Comparison of ENCODE assay signal across 8 mouse cellular contexts in the genomic region with DNA sequence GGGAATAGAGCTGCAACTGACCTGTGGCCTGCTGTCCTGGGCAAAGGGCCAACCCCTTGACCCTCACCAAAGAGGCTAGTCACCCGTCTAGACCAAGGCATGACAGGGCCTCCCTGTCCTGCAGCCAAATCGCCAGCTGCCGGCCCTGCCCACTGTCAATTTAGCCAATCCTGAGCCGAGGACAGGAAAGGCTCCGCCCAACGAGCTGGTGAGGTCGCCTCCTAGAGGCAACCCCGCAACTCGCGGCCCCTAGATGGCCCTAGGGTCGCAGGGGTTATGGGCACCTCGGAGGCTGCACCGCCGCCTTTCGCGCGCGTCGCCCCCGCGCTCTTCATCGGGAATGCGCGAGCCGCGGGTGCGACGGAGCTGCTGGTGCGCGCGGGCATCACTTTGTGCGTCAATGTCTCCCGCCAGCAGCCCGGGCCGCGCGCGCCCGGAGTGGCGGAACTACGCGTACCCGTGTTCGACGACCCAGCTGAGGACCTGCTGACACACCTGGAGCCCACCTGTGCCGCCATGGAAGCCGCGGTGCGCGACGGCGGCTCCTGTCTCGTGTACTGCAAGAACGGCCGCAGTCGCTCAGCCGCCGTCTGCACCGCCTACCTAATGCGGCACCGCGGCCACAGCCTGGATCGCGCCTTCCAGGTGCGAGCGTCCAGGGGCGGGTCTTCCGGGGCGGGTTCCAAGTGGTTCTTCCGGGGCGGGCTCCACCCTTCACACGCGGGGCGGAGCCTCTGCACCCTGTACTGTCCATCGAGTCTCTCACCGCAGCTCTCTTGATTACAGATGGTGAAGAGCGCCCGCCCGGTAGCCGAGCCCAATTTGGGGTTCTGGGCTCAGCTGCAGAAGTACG. TPM values are rescaled to one million over a fixed set of nuclear protein-coding genes. Genes with fewer than 3 reads are reported as not detected.
DNase-seq lines count a peak whose midpoint lies in the region; ATAC-seq and TF ChIP-seq lines count a peak whose summit lies in the region.

A gene (plus strand): TSS at position 203 of the 853 bp plus-strand sequence.

- TF ChIP-seq CTCF in thymus, adult 2 months (IDR thresholded peaks at IDR 0.05; ENCODE audit: borderline replicate concordance, control insufficient read depth, extremely low read depth, insufficient read depth, low read length, poor library complexity), result peak; percentile 55; the same call in 1 of the 2 replicates

- H3K36me3 ChIP-seq in lung, embryonic 15.5 days, result no peaks in the 10 kb centered on the region
- no peaks in the 10 kb centered on the region for H3K36me3 ChIP-seq in thymus, adult 2 months (ENCODE audit: control insufficient read depth, insufficient read depth, low read length)

- peaks cover 4% of the 10 kb centered on the region; the same call in 1 of the 2 replicates for H3K27me3 ChIP-seq in lung, embryonic 15.5 days
- H3K27me3 ChIP-seq in thymus, adult 2 months (ENCODE audit: control insufficient read depth, insufficient read depth, low read length), result no peaks in the 10 kb centered on the region

- H3K9ac ChIP-seq in lung, embryonic 15.5 days, result peak within 1 kb of the TSS; percentile 55

- peak within 1 kb of the TSS; percentile 55 for H3K4me3 ChIP-seq in lung, embryonic 15.5 days
- peak within 1 kb of the TSS; percentile 90 for H3K4me3 ChIP-seq in thymus, adult 2 months (ENCODE audit: control insufficient read depth, insufficient read depth, low read length)

- H3K4me2 ChIP-seq in lung, embryonic 15.5 days, result peak within 1 kb of the TSS; percentile 74

- H3K27ac ChIP-seq in lung, embryonic 15.5 days, result peak within 1 kb of the TSS; percentile 87
- H3K27ac ChIP-seq in thymus, adult 2 months (ENCODE audit: control insufficient read depth, insufficient read depth, low read length), result peak within 1 kb of the TSS; percentile 49

- peaks cover 39% of the 10 kb centered on the region for H3K4me1 ChIP-seq in lung, embryonic 15.5 days
- peaks cover 29% of the 10 kb centered on the region for H3K4me1 ChIP-seq in thymus, adult 2 months (replicated peaks; ENCODE audit: control insufficient read depth, insufficient read depth, low read length)

- peak; percentile 93 for DNase-seq in MN1 (ENCODE audit: low spot score)
- DNase-seq in cerebellum, adult 8-10 months, result peak; percentile 84
- DNase-seq in forelimb bud, embryonic 11.5 days (ENCODE audit: low read depth, low spot score), result peak; percentile 84
- peak; percentile 91 for DNase-seq in heart, postnatal 4 days
- DNase-seq in layer of hippocampus, adult 8-10 months (ENCODE audit: low spot score in 2 of 2), result peak; percentile 83 to 89
- DNase-seq in ovary, adult 18-20 months (ENCODE audit: low spot score), result peak; percentile 87
- DNase-seq in thymus, adult 2 months, result peak; percentile 79

- peak; percentile 91 for ATAC-seq in lung, embryonic 15.5 days (ENCODE audit: borderline replicate concordance, extremely low read depth, low FRiP score, low TSS enrichment)

- TF ChIP-seq POLR2A in thymus, adult 2 months (IDR thresholded peaks at IDR 0.05; ENCODE audit: control insufficient read depth, extremely low read depth, insufficient read depth, low read length, poor library complexity), result peak; percentile 84

- under 1% methylated on average over 81 of the region's 81 CpGs for WGBS in lung, embryonic 15.5 days
- WGBS in thymus, adult 2 months, result under 1% methylated on average over 81 of the region's 81 CpGs

- no peaks in the 10 kb centered on the region for H3K9me3 ChIP-seq in lung, embryonic 15.5 days

RNA-seq across cellular contexts. Expression of the gene that starts here (rescaled TPM):
- 10 to 100 TPM in 1 of 2 experiments, 1 to 10 TPM in 1; 9.3 to 10.6 TPM for total RNA-seq in heart, postnatal 4 days (2021)
- total RNA-seq in layer of hippocampus, adult 8-10 months (2022), result 10 to 100 TPM; 13.9 to 16.5 (median 15.6) TPM
- 9.9 and 11.5 TPM in 2 replicates for polyA plus RNA-seq in lung, embryonic 15.5 days (2015; fragmentation: Nextera tagmentation; extraction: Ambion mirVana)
- 69.4 and 73.5 TPM in 2 replicates for polyA plus RNA-seq in thymus, adult 2 months (2012; rRNA removed)

Comparison
In these comparisons a context has a peak if more than half of its experiments do, and no peak if none do; other contexts are left out.
1. Peak in every context shown above with its lines: DNase-seq, ATAC-seq, H3K4me3 ChIP-seq and H3K27ac ChIP-seq.